Mouse (Mus musculus) embryonic facial prominence, embryonic 14.5 days (tissue): ENCODE data around the gene Dnajc7. TPM values are rescaled to one million over a fixed set of nuclear protein-coding genes. Genes with fewer than 3 reads are reported as not detected.
A peak's percentile ranks its signal among the peaks of the same experiment; 100 is the strongest.
"Not testable (repeated sequence)": the region's sequence is repeated elsewhere in the genome, so short reads cannot be mapped to it uniquely, and the experiment has no call there.

Experiments used
- ATAC-seq: fragments of 200-750 bp; cut with Nextera tagmentation; 2 replicates; pipeline ENCODE4 v1.8.0; 2017; ENCODE audit warnings: low read depth, moderate number of reproducible peaks, moderate TSS enrichment
- DNase-seq: peaks from one replicate; pipeline ENCODE4 v3.0.0-alpha.2; 2015; ENCODE audit warnings: low spot score
- H3K27ac ChIP-seq: fragments of 300-500 bp; sonication (generic); replicated peaks from 2 replicates; pipeline ENCODE4 v1.5.1; 2014; ENCODE audit warnings: low read depth, mild to moderate bottlenecking, low read length, moderate library complexity
- H3K27me3 ChIP-seq: fragments of 300-500 bp; sonication (generic); replicated peaks from 2 replicates; pipeline ENCODE4 v1.6.1; 2014; ENCODE audit warnings: low read length; ENCODE audit not compliant: control insufficient read depth, insufficient read depth
- H3K36me3 ChIP-seq: fragments of 300-500 bp; sonication (generic); 2 replicates; pipeline ENCODE4 v1.6.1; 2014; ENCODE audit warnings: low read length, mixed read lengths; ENCODE audit not compliant: control insufficient read depth, insufficient read depth
- H3K4me1 ChIP-seq: fragments of 300-500 bp; sonication (generic); 2 replicates; pipeline ENCODE4 v1.6.1; 2014; ENCODE audit warnings: antibody characterized with exemption, low read length; ENCODE audit not compliant: control insufficient read depth, insufficient read depth
- H3K4me2 ChIP-seq: fragments of 300-500 bp; sonication (generic); 2 replicates; pipeline ENCODE4 v1.6.1; 2014; ENCODE audit warnings: low read depth, mild to moderate bottlenecking, low read length, moderate library complexity, mixed read lengths
- H3K4me3 ChIP-seq: fragments of 300-500 bp; sonication (generic); 2 replicates; pipeline ENCODE4 v1.5.1; 2014; ENCODE audit warnings: low read depth, mild to moderate bottlenecking, low read length
- H3K9ac ChIP-seq: fragments of 300-500 bp; sonication (generic); 2 replicates; pipeline ENCODE4 v1.6.1; 2014; ENCODE audit warnings: low read depth, mild to moderate bottlenecking, low read length, moderate library complexity, mixed read lengths
- H3K9me3 ChIP-seq: fragments of 300-500 bp; sonication (generic); 2 replicates; pipeline ENCODE4 v1.6.1; 2016; ENCODE audit warnings: low read length; ENCODE audit not compliant: control insufficient read depth
- WGBS: fragments of 180-500 bp; shearing (Covaris S2); extraction: QIAGEN DNeasy Blood & Tissue Kit; methylation state at CpG from one replicate; pipeline ENCODE4 v1.1.7; 2014; 5-methylcytosine and 5-hydroxymethylcytosine counted together
- polyA plus RNA-seq: library from polyadenylated mRNA; unstranded; fragments of >200 nt; fragmentation: Nextera tagmentation; extraction: Ambion mirVana; gene quantifications from 2 replicates; pipeline ENCODE4 v1.2.1, GENCODE M21; 2014

Dnajc7 gene
- polyA plus RNA-seq, 1 experiment from 2014 or later, result 58.2 TPM

- no peak for ATAC-seq
- Histone ChIP-seq H3K4me1 (no peaks in the 10 kb centered on the region), H3K27me3 (no peaks in the 10 kb centered on the region), H3K9ac (no peak overlapping the region), H3K4me3 (no peak overlapping the region), H3K4me2 (no peak overlapping the region), H3K27ac (no peak overlapping the region), H3K36me3 (peaks cover 97% of the 10 kb centered on the region), H3K9me3 (no peaks in the 10 kb centered on the region)
- no peak for DNase-seq
- WGBS, result 97% methylated on average over 2 of the region's 2 CpGs
Measured at GRCm38 (mm10) chr11:100582836-100583235, 37.1 kb downstream of the Dnajc7 start.

DNA sequence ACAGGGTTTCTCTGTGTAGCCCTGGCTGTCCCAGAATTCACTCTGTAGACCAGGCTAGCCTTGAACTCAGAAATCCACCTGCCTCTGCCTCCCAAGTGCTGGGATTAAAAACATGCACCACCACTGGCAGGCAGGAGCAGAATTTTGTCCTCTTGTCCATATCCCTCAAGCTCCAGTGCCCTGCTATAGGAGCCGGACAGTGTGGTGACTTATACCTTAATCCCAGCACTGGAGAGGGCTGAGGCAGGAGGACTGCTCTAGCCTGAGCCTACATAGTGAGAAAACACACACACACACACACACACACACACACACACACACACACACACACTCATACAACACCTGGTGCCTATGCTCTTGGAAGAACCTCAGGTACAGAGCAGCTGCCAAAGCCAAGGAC, 37.6 kb downstream of the Dnajc7 start:
- ATAC-seq, H3K9me3 ChIP-seq, H3K27me3 ChIP-seq, H3K27ac ChIP-seq, H3K9ac ChIP-seq, H3K4me3 ChIP-seq, H3K4me1 ChIP-seq, H3K4me2 ChIP-seq, DNase-seq: not testable (repeated sequence)
- peaks cover 93% of the 10 kb centered on the region for H3K36me3 ChIP-seq
- 94% methylated on average over 1 of the region's 1 CpGs for WGBS

DNA sequence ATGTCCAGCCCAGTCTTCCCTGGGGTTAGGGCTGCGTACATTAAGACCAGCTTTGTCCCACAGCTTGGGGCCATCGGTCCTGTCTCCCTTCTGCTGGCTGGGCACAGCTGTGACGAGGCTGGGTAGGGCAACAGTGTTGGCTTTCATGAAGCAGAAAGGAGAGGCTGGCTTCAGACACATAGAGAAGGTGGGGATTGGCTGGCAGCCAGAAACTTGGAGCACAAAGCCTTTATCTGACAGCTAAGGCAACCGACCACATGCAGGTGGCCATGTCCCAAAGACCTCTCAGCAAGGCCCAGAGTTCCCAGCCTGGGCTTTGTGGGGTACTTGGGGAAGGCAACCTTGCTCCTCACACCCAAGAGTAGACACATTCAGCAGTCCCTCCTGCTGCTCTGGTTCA, 38.2 kb downstream of the Dnajc7 start:
- WGBS, result 81% methylated on average over 4 of the region's 4 CpGs

DNA sequence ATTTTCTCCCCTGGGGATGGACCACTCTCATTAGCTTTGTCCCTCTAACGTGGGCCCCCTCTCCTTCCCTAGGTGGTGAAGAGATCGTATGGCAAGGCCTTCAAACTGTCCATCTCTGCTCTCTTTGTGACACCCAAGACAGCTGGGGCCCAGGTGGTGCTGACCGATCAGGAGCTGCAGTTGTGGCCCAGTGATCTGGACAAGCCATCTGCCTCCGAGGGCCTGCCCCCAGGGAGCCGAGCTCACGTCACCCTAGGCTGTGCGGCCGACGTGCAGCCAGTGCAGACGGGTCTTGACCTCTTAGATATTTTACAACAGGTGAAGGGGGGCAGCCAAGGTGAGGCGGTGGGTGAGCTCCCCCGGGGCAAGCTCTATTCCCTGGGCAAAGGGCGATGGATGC, 39.7 kb downstream of the Dnajc7 start:
- WGBS, result 93% methylated on average over 12 of the region's 13 CpGs

More for the DNA sequence above, 38.2 kb downstream of the Dnajc7 start:
- Histone ChIP-seq H3K27me3 (no peaks in the 10 kb centered on the region), H3K36me3 (peaks cover 86% of the 10 kb centered on the region), H3K4me1 (no peaks in the 10 kb centered on the region), H3K4me3 (no peak overlapping the region), H3K9me3 (no peaks in the 10 kb centered on the region), H3K27ac (no peak overlapping the region), H3K9ac (no peak overlapping the region), H3K4me2 (no peak overlapping the region)
- peak; percentile 48; the same call in 1 of the 2 replicates for ATAC-seq
- DNase-seq, result peak; percentile 58

GRCm38 (mm10) chr11:100579116-100579799, 40.7 kb downstream of the Dnajc7 start:
- H3K27me3 ChIP-seq, result no peaks in the 10 kb centered on the region
- no peak overlapping the region for H3K4me3 ChIP-seq
- H3K4me1 ChIP-seq, result peaks cover 10% of the 10 kb centered on the region; the same call in 1 of the 2 replicates
- no peak overlapping the region for H3K9ac ChIP-seq
- H3K4me2 ChIP-seq, result no peak overlapping the region
- WGBS, result 93% methylated on average over 9 of the region's 9 CpGs
- ATAC-seq (no peak), DNase-seq (no peak)
- H3K36me3 ChIP-seq, result peaks cover 61% of the 10 kb centered on the region
- H3K9me3 ChIP-seq, result no peaks in the 10 kb centered on the region
- H3K27ac ChIP-seq, result no peak overlapping the region

More for the DNA sequence above, 39.7 kb downstream of the Dnajc7 start:
- no peak overlapping the region for H3K4me3 ChIP-seq
- H3K9ac ChIP-seq, result no peak overlapping the region
- no peaks in the 10 kb centered on the region for H3K9me3 ChIP-seq
- ATAC-seq (no peak), DNase-seq (no peak)
- peaks cover 72% of the 10 kb centered on the region for H3K36me3 ChIP-seq
- H3K4me1 ChIP-seq, result peaks cover 10% of the 10 kb centered on the region; the same call in 1 of the 2 replicates
- H3K4me2 ChIP-seq, result no peak overlapping the region
- H3K27me3 ChIP-seq, result no peaks in the 10 kb centered on the region
- H3K27ac ChIP-seq, result no peak overlapping the region

DNA sequence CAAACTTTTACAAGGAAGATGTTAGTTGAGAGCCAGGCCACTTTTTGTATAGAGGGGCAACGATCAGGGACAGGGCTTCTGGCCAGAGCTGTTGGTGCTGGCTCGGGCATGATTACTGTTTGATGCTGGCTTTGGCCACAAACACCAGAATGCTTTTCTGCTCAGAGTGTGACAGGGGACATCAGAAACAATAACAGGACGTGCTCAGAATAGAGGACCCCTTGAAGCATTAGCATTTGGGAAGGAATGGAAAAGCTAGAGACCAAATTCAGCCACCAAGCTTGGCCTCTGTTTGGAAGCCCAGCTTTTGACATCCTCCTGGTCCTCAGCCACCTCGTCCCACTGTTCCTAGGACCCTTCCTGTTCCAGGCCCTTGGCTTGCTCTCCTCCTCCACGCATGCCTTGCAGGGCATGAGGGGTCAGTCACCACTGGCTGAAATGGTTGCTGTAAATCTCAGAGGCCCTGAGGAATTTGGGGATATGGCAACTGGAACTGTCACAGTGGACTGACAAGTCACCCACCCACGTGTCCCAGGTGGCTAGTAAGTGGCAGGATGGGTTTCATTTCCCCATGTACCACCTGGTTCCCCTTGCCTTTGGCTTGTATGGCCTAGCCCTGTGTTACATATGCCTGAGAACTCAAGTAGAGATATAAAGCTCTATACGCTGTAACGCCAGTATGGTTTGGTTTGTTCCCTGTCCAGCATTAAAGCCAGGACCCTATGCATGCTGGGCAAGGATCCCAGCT, 41.9 kb downstream of the Dnajc7 start:
- DNase-seq, result no peak
- H3K27me3 ChIP-seq, result no peaks in the 10 kb centered on the region
- H3K27ac ChIP-seq, result no peak overlapping the region
- H3K9ac ChIP-seq, result no peak overlapping the region
- no peak overlapping the region for H3K4me2 ChIP-seq
- peaks cover 10% of the 10 kb centered on the region; the same call in 1 of the 2 replicates for H3K4me1 ChIP-seq
- H3K4me3 ChIP-seq, result no peak overlapping the region
- H3K9me3 ChIP-seq, result no peaks in the 10 kb centered on the region
- 79% methylated on average over 8 of the region's 8 CpGs for WGBS
- ATAC-seq, result no peak
- peaks cover 49% of the 10 kb centered on the region for H3K36me3 ChIP-seq

DNA sequence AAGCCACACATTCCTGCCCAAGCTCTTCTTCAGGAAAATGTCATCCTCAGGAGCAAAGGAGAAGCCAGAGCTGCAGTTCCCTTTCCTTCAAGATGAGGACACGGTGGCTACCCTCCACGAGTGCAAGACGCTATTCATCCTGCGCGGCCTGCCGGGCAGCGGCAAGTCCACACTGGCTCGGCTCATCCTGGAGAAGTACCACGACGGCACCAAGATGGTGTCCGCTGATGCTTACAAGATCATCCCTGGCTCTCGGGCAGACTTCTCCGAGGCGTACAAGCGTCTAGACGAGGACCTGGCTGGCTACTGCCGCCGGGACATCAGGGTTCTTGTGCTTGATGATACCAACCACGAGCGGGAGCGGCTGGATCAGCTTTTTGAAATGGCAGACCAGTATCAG, 43.7 kb downstream of the Dnajc7 start:
- Histone ChIP-seq H3K27me3 (peaks cover 2% of the 10 kb centered on the region; the same call in 1 of the 2 replicates), H3K4me3 (no peak overlapping the region), H3K9ac (peak overlapping the region; percentile 30; the same call in 1 of the 2 replicates), H3K9me3 (no peaks in the 10 kb centered on the region), H3K4me1 (peaks cover 11% of the 10 kb centered on the region), H3K4me2 (peak overlapping the region; percentile 81), H3K27ac (no peak overlapping the region), H3K36me3 (peaks cover 31% of the 10 kb centered on the region)
- ATAC-seq, result no peak
- DNase-seq, result no peak
- WGBS, result 61% methylated on average over 21 of the region's 21 CpGs

DNA sequence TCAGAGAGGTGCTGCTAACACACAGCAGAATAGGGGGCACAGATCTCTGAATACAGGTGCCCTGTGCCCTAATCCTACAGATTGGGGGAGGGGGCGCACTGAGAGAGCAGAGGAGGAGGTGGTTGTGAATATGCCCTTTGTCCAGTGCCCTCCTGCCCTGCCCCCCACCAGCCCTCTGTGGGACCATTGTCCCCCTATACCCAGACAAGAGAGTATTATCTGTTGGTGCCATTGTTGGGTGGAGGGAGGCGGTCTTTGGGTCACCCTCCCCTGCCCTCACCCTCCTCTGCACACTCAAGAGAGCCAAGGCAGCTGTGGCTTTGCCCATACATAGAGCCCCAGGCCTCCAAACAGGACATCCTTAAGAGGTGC, 44.5 kb downstream of the Dnajc7 start:
- Histone ChIP-seq H3K9me3 (no peaks in the 10 kb centered on the region), H3K4me3 (peak overlapping the region; percentile 68), H3K36me3 (peaks cover 24% of the 10 kb centered on the region), H3K4me1 (peaks cover 15% of the 10 kb centered on the region), H3K4me2 (peak overlapping the region; percentile 81), H3K9ac (peak overlapping the region; percentile 74), H3K27me3 (peaks cover 10% of the 10 kb centered on the region; the same call in 1 of the 2 replicates), H3K27ac (no peak overlapping the region)
- 28% methylated on average over 2 of the region's 2 CpGs for WGBS
- no peak for DNase-seq
- ATAC-seq, result no peak
